Mouse (Mus musculus): Measurements from ENCODE around the gene Macc1. TPM values are rescaled to one million over a fixed set of nuclear protein-coding genes. Genes with fewer than 3 reads are reported as not detected.
A peak's percentile ranks its signal among the peaks of the same experiment; 100 is the strongest.

The Macc1 gene
- polyA plus RNA-seq, 1 experiment from 2014 or later: 2.9 TPM

- DNase-seq (ENCODE audit: low spot score) (peak; percentile 57), ATAC-seq (replicated peaks; ENCODE audit: low FRiP score, low TSS enrichment, low read depth) (no peak)
- H3K27me3 ChIP-seq (replicated peaks; ENCODE audit: control insufficient read depth, insufficient read depth, low read length): no peaks in the 10 kb centered on the region
- H3K9me3 ChIP-seq (ENCODE audit: control insufficient read depth, low read length): no peaks in the 10 kb centered on the region
- H3K36me3 ChIP-seq (ENCODE audit: control insufficient read depth, insufficient read depth, low read length): no peaks in the 10 kb centered on the region
- H3K4me3 ChIP-seq (ENCODE audit: low read depth, low read length): no peak overlapping the region
- H3K9ac ChIP-seq (ENCODE audit: low read length): no peak overlapping the region
- 50% methylated on average over 1 of the region's 1 CpGs for WGBS
- H3K27ac ChIP-seq (ENCODE audit: low read depth): no peak overlapping the region
- H3K4me2 ChIP-seq (ENCODE audit: low read length): no peak overlapping the region
- H3K4me1 ChIP-seq (replicated peaks; ENCODE audit: control insufficient read depth, insufficient read depth, low read length): no peaks in the 10 kb centered on the region
Measured at GRCm38 (mm10) chr12:119426887-119427204, 112.8 kb downstream of the Macc1 start.

GRCm38 (mm10) chr12:119440720-119441119, 126.7 kb downstream of the Macc1 start:
- WGBS: 75% methylated on average over 2 of the region's 2 CpGs
- no peaks in the 10 kb centered on the region for H3K36me3 ChIP-seq (ENCODE audit: control insufficient read depth, insufficient read depth, low read length)
- H3K9me3 ChIP-seq (ENCODE audit: control insufficient read depth, low read length): no peaks in the 10 kb centered on the region
- H3K4me2 ChIP-seq (ENCODE audit: low read length): no peak overlapping the region
- H3K27me3 ChIP-seq (replicated peaks; ENCODE audit: control insufficient read depth, insufficient read depth, low read length): no peaks in the 10 kb centered on the region
- H3K4me1 ChIP-seq (replicated peaks; ENCODE audit: control insufficient read depth, insufficient read depth, low read length): no peaks in the 10 kb centered on the region
- H3K27ac ChIP-seq (ENCODE audit: low read depth): no peak overlapping the region
- no peak for ATAC-seq (replicated peaks; ENCODE audit: low FRiP score, low TSS enrichment, low read depth)
- H3K4me3 ChIP-seq (ENCODE audit: low read depth, low read length): no peak overlapping the region
- no peak overlapping the region for H3K9ac ChIP-seq (ENCODE audit: low read length)
- DNase-seq (ENCODE audit: low spot score): no peak

- Histone ChIP-seq H3K27me3 (replicated peaks; ENCODE audit: control insufficient read depth, insufficient read depth, low read length) (no peaks in the 10 kb centered on the region), H3K9me3 (ENCODE audit: control insufficient read depth, low read length) (no peaks in the 10 kb centered on the region), H3K36me3 (ENCODE audit: control insufficient read depth, insufficient read depth, low read length) (no peaks in the 10 kb centered on the region), H3K9ac (ENCODE audit: low read length) (no peak overlapping the region), H3K4me1 (replicated peaks; ENCODE audit: control insufficient read depth, insufficient read depth, low read length) (no peaks in the 10 kb centered on the region; the same call in 1 of the 2 replicates), H3K27ac (ENCODE audit: low read depth) (no peak overlapping the region), H3K4me3 (ENCODE audit: low read depth, low read length) (no peak overlapping the region), H3K4me2 (ENCODE audit: low read length) (no peak overlapping the region)
- ATAC-seq (replicated peaks; ENCODE audit: low FRiP score, low TSS enrichment, low read depth) (no peak), DNase-seq (ENCODE audit: low spot score) (no peak)
- WGBS: 76% methylated on average over 2 of the region's 2 CpGs
Measured at GRCm38 (mm10) chr12:119450116-119450515, 136.0 kb downstream of the Macc1 start.

GRCm38 (mm10) chr12:119451232-119451631, 137.2 kb downstream of the Macc1 start:
- H3K9ac ChIP-seq (ENCODE audit: low read length): no peak overlapping the region
- no peaks in the 10 kb centered on the region; the same call in 1 of the 2 replicates for H3K4me1 ChIP-seq (replicated peaks; ENCODE audit: control insufficient read depth, insufficient read depth, low read length)
- H3K27me3 ChIP-seq (replicated peaks; ENCODE audit: control insufficient read depth, insufficient read depth, low read length): no peaks in the 10 kb centered on the region
- no peaks in the 10 kb centered on the region for H3K9me3 ChIP-seq (ENCODE audit: control insufficient read depth, low read length)
- H3K36me3 ChIP-seq (ENCODE audit: control insufficient read depth, insufficient read depth, low read length): no peaks in the 10 kb centered on the region
- WGBS: 30% methylated on average over 3 of the region's 3 CpGs
- no peak for DNase-seq (ENCODE audit: low spot score)
- H3K27ac ChIP-seq (ENCODE audit: low read depth): no peak overlapping the region
- ATAC-seq (replicated peaks; ENCODE audit: low FRiP score, low TSS enrichment, low read depth): no peak
- no peak overlapping the region for H3K4me2 ChIP-seq (ENCODE audit: low read length)
- H3K4me3 ChIP-seq (ENCODE audit: low read depth, low read length): no peak overlapping the region

GRCm38 (mm10) chr12:119454076-119454475, 140.0 kb downstream of the Macc1 start:
- Histone ChIP-seq H3K4me1 (replicated peaks; ENCODE audit: control insufficient read depth, insufficient read depth, low read length) (no peaks in the 10 kb centered on the region; the same call in 1 of the 2 replicates), H3K9me3 (ENCODE audit: control insufficient read depth, low read length) (no peaks in the 10 kb centered on the region), H3K36me3 (ENCODE audit: control insufficient read depth, insufficient read depth, low read length) (no peaks in the 10 kb centered on the region), H3K4me2 (ENCODE audit: low read length) (no peak overlapping the region), H3K4me3 (ENCODE audit: low read depth, low read length) (no peak overlapping the region), H3K27me3 (replicated peaks; ENCODE audit: control insufficient read depth, insufficient read depth, low read length) (no peaks in the 10 kb centered on the region), H3K27ac (ENCODE audit: low read depth) (no peak overlapping the region), H3K9ac (ENCODE audit: low read length) (no peak overlapping the region)
- DNase-seq (ENCODE audit: low spot score) (no peak), ATAC-seq (replicated peaks; ENCODE audit: low FRiP score, low TSS enrichment, low read depth) (no peak)
- WGBS: 21% methylated on average over 1 of the region's 1 CpGs

- Histone ChIP-seq H3K36me3 (ENCODE audit: control insufficient read depth, insufficient read depth, low read length) (no peaks in the 10 kb centered on the region), H3K4me2 (ENCODE audit: low read length) (no peak overlapping the region), H3K9ac (ENCODE audit: low read length) (no peak overlapping the region), H3K4me1 (replicated peaks; ENCODE audit: control insufficient read depth, insufficient read depth, low read length) (no peaks in the 10 kb centered on the region), H3K4me3 (ENCODE audit: low read depth, low read length) (no peak overlapping the region), H3K27me3 (replicated peaks; ENCODE audit: control insufficient read depth, insufficient read depth, low read length) (no peaks in the 10 kb centered on the region), H3K9me3 (ENCODE audit: control insufficient read depth, low read length) (no peaks in the 10 kb centered on the region), H3K27ac (ENCODE audit: low read depth) (no peak overlapping the region)
- WGBS: 59% methylated on average over 2 of the region's 2 CpGs
- DNase-seq (ENCODE audit: low spot score): no peak
- ATAC-seq (replicated peaks; ENCODE audit: low FRiP score, low TSS enrichment, low read depth): no peak
Measured at GRCm38 (mm10) chr12:119464040-119464939, 150.2 kb downstream of the Macc1 start.

GRCm38 (mm10) chr12:119464940-119465245, 150.8 kb downstream of the Macc1 start:
- H3K4me2 ChIP-seq (ENCODE audit: low read length): no peak overlapping the region
- no peak for DNase-seq (ENCODE audit: low spot score)
- H3K27ac ChIP-seq (ENCODE audit: low read depth): no peak overlapping the region
- H3K4me3 ChIP-seq (ENCODE audit: low read depth, low read length): no peak overlapping the region
- H3K27me3 ChIP-seq (replicated peaks; ENCODE audit: control insufficient read depth, insufficient read depth, low read length): no peaks in the 10 kb centered on the region
- H3K4me1 ChIP-seq (replicated peaks; ENCODE audit: control insufficient read depth, insufficient read depth, low read length): no peaks in the 10 kb centered on the region
- WGBS: 63% methylated on average over 1 of the region's 1 CpGs
- H3K9me3 ChIP-seq (ENCODE audit: control insufficient read depth, low read length): no peaks in the 10 kb centered on the region
- ATAC-seq (replicated peaks; ENCODE audit: low FRiP score, low TSS enrichment, low read depth): no peak
- H3K9ac ChIP-seq (ENCODE audit: low read length): no peak overlapping the region
- H3K36me3 ChIP-seq (ENCODE audit: control insufficient read depth, insufficient read depth, low read length): no peaks in the 10 kb centered on the region

- WGBS: 75% methylated on average over 1 of the region's 1 CpGs
- no peaks in the 10 kb centered on the region for H3K27me3 ChIP-seq (replicated peaks; ENCODE audit: control insufficient read depth, insufficient read depth, low read length)
- ATAC-seq (replicated peaks; ENCODE audit: low FRiP score, low TSS enrichment, low read depth): no peak
Measured at GRCm38 (mm10) chr12:119467656-119468055, 153.6 kb downstream of the Macc1 start.

GRCm38 (mm10) chr12:119470260-119470659, 156.2 kb downstream of the Macc1 start:
- Histone ChIP-seq H3K9me3 (ENCODE audit: control insufficient read depth, low read length) (no peaks in the 10 kb centered on the region), H3K27me3 (replicated peaks; ENCODE audit: control insufficient read depth, insufficient read depth, low read length) (no peaks in the 10 kb centered on the region), H3K4me1 (replicated peaks; ENCODE audit: control insufficient read depth, insufficient read depth, low read length) (no peaks in the 10 kb centered on the region), H3K27ac (ENCODE audit: low read depth) (no peak overlapping the region), H3K4me3 (ENCODE audit: low read depth, low read length) (no peak overlapping the region), H3K4me2 (ENCODE audit: low read length) (no peak overlapping the region), H3K9ac (ENCODE audit: low read length) (no peak overlapping the region), H3K36me3 (ENCODE audit: control insufficient read depth, insufficient read depth, low read length) (no peaks in the 10 kb centered on the region)
- ATAC-seq (replicated peaks; ENCODE audit: low FRiP score, low TSS enrichment, low read depth) (no peak), DNase-seq (ENCODE audit: low spot score) (no peak)

More at GRCm38 (mm10) chr12:119467656-119468055, 153.6 kb downstream of the Macc1 start:
- Histone ChIP-seq H3K36me3 (ENCODE audit: control insufficient read depth, insufficient read depth, low read length) (no peaks in the 10 kb centered on the region), H3K4me1 (replicated peaks; ENCODE audit: control insufficient read depth, insufficient read depth, low read length) (no peaks in the 10 kb centered on the region), H3K9me3 (ENCODE audit: control insufficient read depth, low read length) (no peaks in the 10 kb centered on the region), H3K4me2 (ENCODE audit: low read length) (no peak overlapping the region), H3K9ac (ENCODE audit: low read length) (no peak overlapping the region), H3K27ac (ENCODE audit: low read depth) (no peak overlapping the region), H3K4me3 (ENCODE audit: low read depth, low read length) (no peak overlapping the region)
- no peak for DNase-seq (ENCODE audit: low spot score)

Data from intestine, embryonic 14.5 days (tissue).